Mouse (Mus musculus) ovary, postnatal 10 days (tissue): ENCODE measurements at regions not wholly inside any gene's neighbourhood (a gene's known extent, or its start where the extent isn't known, plus 50 kb on each side); places are given as distances from the start of the nearest gene placed in this dataset.

Experiments
- DNase-seq: peaks from one replicate; pipeline ENCODE4 v3.0.0; 2022; ENCODE audit warnings: low spot score

- DNase-seq, result no peak
Observed at GRCm38 (mm10) chr8:90503306-90503705, 155.2 kb upstream of the Tox3 start.

- no peak for DNase-seq
Observed at GRCm38 (mm10) chr8:90502879-90503278, 154.7 kb upstream of the Tox3 start.

GRCm38 (mm10) chr8:90499315-90499714 lies 151.2 kb upstream of the Tox3 start:
- DNase-seq, result no peak

- DNase-seq, result no peak
Observed at GRCm38 (mm10) chr8:90496658-90497163, 148.6 kb upstream of the Tox3 start.

- no peak for DNase-seq
Observed at GRCm38 (mm10) chr8:90495943-90496371, 147.8 kb upstream of the Tox3 start.

- DNase-seq, result no peak
Observed at GRCm38 (mm10) chr8:90492521-90493225, 144.5 kb upstream of the Tox3 start.

GRCm38 (mm10) chr8:90491691-90492090 lies 143.5 kb upstream of the Tox3 start:
- DNase-seq, result no peak

GRCm38 (mm10) chr8:90490734-90491441 lies 142.7 kb upstream of the Tox3 start:
- DNase-seq, result no peak

GRCm38 (mm10) chr8:90486556-90486955 lies 138.4 kb upstream of the Tox3 start:
- no peak for DNase-seq

GRCm38 (mm10) chr8:90478149-90478548 lies 130.0 kb upstream of the Tox3 start:
- no peak for DNase-seq

GRCm38 (mm10) chr8:90474066-90474465 lies 125.9 kb upstream of the Tox3 start:
- no peak for DNase-seq

- no peak for DNase-seq
Observed at GRCm38 (mm10) chr8:90470826-90471225, 122.7 kb upstream of the Tox3 start.

- no peak for DNase-seq
Observed at GRCm38 (mm10) chr8:90463708-90464107, 115.6 kb upstream of the Tox3 start.

- DNase-seq, result no peak
Observed at GRCm38 (mm10) chr8:90455321-90455720, 107.2 kb upstream of the Tox3 start.

- DNase-seq, result no peak
Observed at GRCm38 (mm10) chr8:90454130-90454529, 106.0 kb upstream of the Tox3 start.

GRCm38 (mm10) chr8:90441058-90441851 lies 93.1 kb upstream of the Tox3 start:
- no peak for DNase-seq

GRCm38 (mm10) chr8:90414021-90414420 lies 65.9 kb upstream of the Tox3 start:
- no peak for DNase-seq
